Mouse (Mus musculus): Measurements from ENCODE around the gene Slc5a2. TPM values are rescaled to one million over a fixed set of nuclear protein-coding genes. Genes with fewer than 3 reads are reported as not detected.

Slc5a2 gene
- polyA plus RNA-seq, 1 experiment: not detected

DNA sequence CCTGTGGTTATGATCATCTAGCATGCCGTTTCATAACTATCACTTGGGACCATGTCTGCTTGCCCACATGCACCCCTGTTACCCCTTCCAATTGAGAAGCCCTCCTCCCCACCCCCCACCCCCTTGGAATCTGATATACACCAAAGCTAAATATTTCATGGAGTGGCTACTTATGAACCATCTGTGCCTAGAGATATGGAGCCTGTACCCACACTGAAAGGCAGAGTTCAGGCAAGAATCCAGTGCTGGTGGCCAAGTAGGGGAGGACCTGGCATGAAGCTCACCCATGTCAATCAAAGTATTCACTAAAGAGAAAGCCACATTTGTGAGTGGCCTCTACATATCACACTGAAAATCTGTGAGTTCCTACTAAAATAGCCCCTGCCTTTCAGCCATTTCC lies 44.3 kb downstream of the Slc5a2 start:
- Histone ChIP-seq H3K4me2 (ENCODE audit: low read depth) (peak overlapping the region; percentile 51), H3K27me3 (ENCODE audit: control insufficient read depth, insufficient read depth, insufficient read length) (no peaks in the 10 kb centered on the region), H3ac (ENCODE audit: control insufficient read depth, insufficient read length) (no peak overlapping the region), H3K36me3 (ENCODE audit: control insufficient read depth, insufficient read depth) (no peaks in the 10 kb centered on the region), H3K4me3 (no peak overlapping the region), H3K79me2 (ENCODE audit: control insufficient read depth, insufficient read depth) (no peaks in the 10 kb centered on the region)
- TF ChIP-seq CEBPB (IDR thresholded peaks at IDR 0.05; ENCODE audit: insufficient read depth, poor library complexity, severe bottlenecking) (no peak), MAX (IDR thresholded peaks at IDR 0.05; ENCODE audit: low read depth) (no peak), POLR2AphosphoS2 (IDR thresholded peaks at IDR 0.05; ENCODE audit: insufficient read length, low read depth) (no peak), E2F4 (IDR thresholded peaks at IDR 0.05; ENCODE audit: insufficient read depth) (no peak), USF1 (IDR thresholded peaks at IDR 0.05; ENCODE audit: low read depth) (no peak), REST (IDR thresholded peaks at IDR 0.05; ENCODE audit: insufficient read depth, insufficient read length) (no peak)

DNA sequence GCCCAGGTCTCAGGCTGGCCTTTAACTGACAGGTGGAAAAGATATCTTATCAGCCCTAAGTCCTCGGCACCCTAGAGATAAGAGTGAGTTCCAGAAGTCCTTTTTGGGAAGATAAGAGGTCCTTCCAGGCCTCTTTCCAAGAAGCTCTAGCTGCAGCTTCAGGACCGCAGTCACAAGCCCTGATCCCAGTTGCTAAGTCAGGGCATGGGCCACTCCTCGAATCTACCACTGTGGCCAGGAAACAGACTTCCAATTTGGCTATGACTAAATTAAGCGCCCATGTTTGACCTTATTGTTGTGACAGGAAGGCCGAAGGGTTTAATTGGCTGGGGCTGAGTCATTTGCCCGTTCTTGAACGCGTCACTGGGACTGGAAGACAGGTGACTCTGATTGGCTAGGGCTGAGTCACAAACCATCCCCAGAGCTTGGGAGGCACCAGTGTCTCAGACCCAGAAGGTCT lies 44.8 kb downstream of the Slc5a2 start:
- H3K36me3 ChIP-seq (ENCODE audit: control insufficient read depth, insufficient read depth): no peaks in the 10 kb centered on the region
- H3K27me3 ChIP-seq (ENCODE audit: control insufficient read depth, insufficient read depth, insufficient read length): no peaks in the 10 kb centered on the region
- no peak overlapping the region for H3ac ChIP-seq (ENCODE audit: control insufficient read depth, insufficient read length)
- H3K79me2 ChIP-seq (ENCODE audit: control insufficient read depth, insufficient read depth): no peaks in the 10 kb centered on the region
- TF ChIP-seq CEBPB (IDR thresholded peaks at IDR 0.05; ENCODE audit: insufficient read depth, poor library complexity, severe bottlenecking): no peak
- no peak for TF ChIP-seq E2F4 (IDR thresholded peaks at IDR 0.05; ENCODE audit: insufficient read depth)
- no peak for TF ChIP-seq REST (IDR thresholded peaks at IDR 0.05; ENCODE audit: insufficient read depth, insufficient read length)
- TF ChIP-seq USF1 (IDR thresholded peaks at IDR 0.05; ENCODE audit: low read depth): no peak
- no peak for TF ChIP-seq TCF3 (IDR thresholded peaks at IDR 0.05; ENCODE audit: insufficient read length, low read depth)
- TF ChIP-seq TCF12 (IDR thresholded peaks at IDR 0.05; ENCODE audit: insufficient read depth, poor library complexity, severe bottlenecking): no peak
- TF ChIP-seq MAX (IDR thresholded peaks at IDR 0.05; ENCODE audit: low read depth): no peak
- TF ChIP-seq MYOD1 (IDR thresholded peaks at IDR 0.05; ENCODE audit: control insufficient read depth in 1 of 3, insufficient read length in 2 of 3, low read depth in 2 of 3): peak in 1 of 3 experiments; percentile 13
- no peak for TF ChIP-seq POLR2AphosphoS2 (IDR thresholded peaks at IDR 0.05; ENCODE audit: insufficient read length, low read depth)
- peak overlapping the region; percentile 51 for H3K4me2 ChIP-seq (ENCODE audit: low read depth)
- H3K4me3 ChIP-seq: no peak overlapping the region

DNA sequence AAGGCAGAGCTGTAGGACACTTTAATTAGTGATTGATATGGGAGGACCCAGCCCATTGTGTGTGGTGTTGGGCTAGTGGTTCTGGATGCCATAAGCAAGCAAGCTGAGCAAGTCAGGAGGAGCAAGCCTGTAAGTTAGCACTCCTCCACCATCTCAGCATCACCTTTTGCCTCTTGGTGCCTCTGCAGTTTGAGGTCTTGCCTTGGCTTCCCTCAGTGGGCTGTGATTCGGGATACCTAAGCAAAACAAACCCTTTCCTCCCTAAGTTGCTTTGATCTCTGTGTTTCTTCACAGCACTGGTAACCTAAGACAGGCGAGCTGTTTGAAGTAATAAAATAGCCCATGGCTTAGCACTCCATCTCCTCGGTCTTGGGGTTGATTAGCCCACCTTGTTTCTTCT lies 45.8 kb downstream of the Slc5a2 start:
- H3ac ChIP-seq (ENCODE audit: control insufficient read depth, insufficient read length): no peak overlapping the region
- H3K4me2 ChIP-seq (ENCODE audit: low read depth): no peak overlapping the region
- TF ChIP-seq E2F4 (IDR thresholded peaks at IDR 0.05; ENCODE audit: insufficient read depth) (no peak), MYOG (IDR thresholded peaks at IDR 0.05; ENCODE audit: control insufficient read depth in 1 of 3, insufficient read depth in 1 of 3, insufficient read length in 2 of 3, low read depth in 2 of 3) (no peak), MYOD1 (IDR thresholded peaks at IDR 0.05; ENCODE audit: control insufficient read depth in 1 of 3, insufficient read length in 2 of 3, low read depth in 2 of 3) (no peak), POLR2AphosphoS2 (IDR thresholded peaks at IDR 0.05; ENCODE audit: insufficient read length, low read depth) (no peak), MAX (IDR thresholded peaks at IDR 0.05; ENCODE audit: low read depth) (no peak), REST (IDR thresholded peaks at IDR 0.05; ENCODE audit: insufficient read depth, insufficient read length) (no peak), CEBPB (IDR thresholded peaks at IDR 0.05; ENCODE audit: insufficient read depth, poor library complexity, severe bottlenecking) (no peak), TCF12 (IDR thresholded peaks at IDR 0.05; ENCODE audit: insufficient read depth, poor library complexity, severe bottlenecking) (no peak), POLR2A (IDR thresholded peaks at IDR 0.05; ENCODE audit: insufficient read length, low read depth) (no peak), TCF3 (IDR thresholded peaks at IDR 0.05; ENCODE audit: insufficient read length, low read depth) (no peak), SRF (IDR thresholded peaks at IDR 0.05; ENCODE audit: control insufficient read depth, insufficient read length, low read depth) (no peak), USF1 (IDR thresholded peaks at IDR 0.05; ENCODE audit: low read depth) (no peak)
- no peaks in the 10 kb centered on the region for H3K79me2 ChIP-seq (ENCODE audit: control insufficient read depth, insufficient read depth)
- no peak overlapping the region for H3K4me3 ChIP-seq
- no peaks in the 10 kb centered on the region for H3K36me3 ChIP-seq (ENCODE audit: control insufficient read depth, insufficient read depth)
- no peaks in the 10 kb centered on the region for H3K27me3 ChIP-seq (ENCODE audit: control insufficient read depth, insufficient read depth, insufficient read length)

GRCm38 (mm10) chr7:128311811-128312210 lies 46.4 kb downstream of the Slc5a2 start:
- H3K4me3 ChIP-seq: no peak overlapping the region
- TF ChIP-seq USF1 (IDR thresholded peaks at IDR 0.05; ENCODE audit: low read depth): no peak
- no peak for TF ChIP-seq REST (IDR thresholded peaks at IDR 0.05; ENCODE audit: insufficient read depth, insufficient read length)
- TF ChIP-seq CEBPB (IDR thresholded peaks at IDR 0.05; ENCODE audit: insufficient read depth, poor library complexity, severe bottlenecking): no peak
- no peak for TF ChIP-seq MYOG (IDR thresholded peaks at IDR 0.05; ENCODE audit: control insufficient read depth in 1 of 3, insufficient read depth in 1 of 3, insufficient read length in 2 of 3, low read depth in 2 of 3)
- no peak for TF ChIP-seq TCF3 (IDR thresholded peaks at IDR 0.05; ENCODE audit: insufficient read length, low read depth)
- TF ChIP-seq MYOD1 (IDR thresholded peaks at IDR 0.05; ENCODE audit: control insufficient read depth in 1 of 3, insufficient read length in 2 of 3, low read depth in 2 of 3): no peak
- no peak for TF ChIP-seq POLR2AphosphoS2 (IDR thresholded peaks at IDR 0.05; ENCODE audit: insufficient read length, low read depth)
- TF ChIP-seq SRF (IDR thresholded peaks at IDR 0.05; ENCODE audit: control insufficient read depth, insufficient read length, low read depth): no peak
- no peak for TF ChIP-seq E2F4 (IDR thresholded peaks at IDR 0.05; ENCODE audit: insufficient read depth)
- no peak for TF ChIP-seq TCF12 (IDR thresholded peaks at IDR 0.05; ENCODE audit: insufficient read depth, poor library complexity, severe bottlenecking)
- TF ChIP-seq MAX (IDR thresholded peaks at IDR 0.05; ENCODE audit: low read depth): no peak
- no peak for TF ChIP-seq POLR2A (IDR thresholded peaks at IDR 0.05; ENCODE audit: insufficient read length, low read depth)

More at GRCm38 (mm10) chr7:128311811-128312210, 46.4 kb downstream of the Slc5a2 start:
- no peaks in the 10 kb centered on the region for H3K36me3 ChIP-seq (ENCODE audit: control insufficient read depth, insufficient read depth)
- no peaks in the 10 kb centered on the region for H3K27me3 ChIP-seq (ENCODE audit: control insufficient read depth, insufficient read depth, insufficient read length)
- no peak overlapping the region for H3ac ChIP-seq (ENCODE audit: control insufficient read depth, insufficient read length)
- no peak overlapping the region for H3K4me2 ChIP-seq (ENCODE audit: low read depth)
- H3K79me2 ChIP-seq (ENCODE audit: control insufficient read depth, insufficient read depth): no peaks in the 10 kb centered on the region

All from myocyte (in vitro differentiated cells).